Mouse (Mus musculus) heart, adult 8-10 months (tissue): ENCODE measurements around the gene Casc4. TPM values are rescaled to one million over a fixed set of nuclear protein-coding genes. Genes with fewer than 3 reads are reported as not detected.

Source experiments
- DNase-seq: peaks from one replicate; pipeline ENCODE4 v3.0.0; 2022; ENCODE audit warnings: low spot score
- total RNA-seq, 4 experiments: library from RNA; stranded (reverse); gene quantifications; 2 replicates each; pipeline ENCODE4 v1.2.4; 2022

Gene Casc4
- total RNA-seq: 10 to 100 TPM in 3 of 4 experiments, 1 to 10 TPM in 1; 8.7 to 11.5 (median 10.5) TPM

GRCm38 (mm10) chr2:121866632-121867050 lies at the start of gene Casc4:
Gene Casc4, plus strand, starts transcription at chr2:121866970.
- DNase-seq: peak; percentile 38

GRCm38 (mm10) chr2:121821787-121822186 lies 45.0 kb upstream of the Casc4 start:
- DNase-seq: no peak

GRCm38 (mm10) chr2:121824653-121825052 lies 42.1 kb upstream of the Casc4 start:
- DNase-seq: no peak

GRCm38 (mm10) chr2:121826189-121826588 lies 40.6 kb upstream of the Casc4 start:
- no peak for DNase-seq

GRCm38 (mm10) chr2:121828411-121828810 lies 38.4 kb upstream of the Casc4 start:
- no peak for DNase-seq

- DNase-seq: peak; percentile 49
These were observed 34.3 kb upstream of the Casc4 start for GRCm38 (mm10) chr2:121832484-121832894.

GRCm38 (mm10) chr2:121834926-121835325 lies 31.8 kb upstream of the Casc4 start:
- no peak for DNase-seq

GRCm38 (mm10) chr2:121841453-121841852 lies 25.3 kb upstream of the Casc4 start:
- no peak for DNase-seq

- DNase-seq: no peak
These were observed 24.5 kb upstream of the Casc4 start for GRCm38 (mm10) chr2:121842249-121842648.

- DNase-seq: no peak
These were observed 20.7 kb upstream of the Casc4 start for GRCm38 (mm10) chr2:121846050-121846449.

GRCm38 (mm10) chr2:121852045-121852444 lies 14.7 kb upstream of the Casc4 start:
- DNase-seq: no peak

- DNase-seq: no peak
These were observed 12.8 kb upstream of the Casc4 start for GRCm38 (mm10) chr2:121853974-121854373.

- DNase-seq: no peak
These were observed 7.3 kb upstream of the Casc4 start for GRCm38 (mm10) chr2:121859380-121859980.

GRCm38 (mm10) chr2:121866071-121866601 lies 634 bp upstream of the Casc4 start:
- no peak for DNase-seq

- peak; percentile 3 for DNase-seq
These were observed 520 bp downstream of the Casc4 start for GRCm38 (mm10) chr2:121867051-121867928.

GRCm38 (mm10) chr2:121879506-121879905 lies 12.7 kb downstream of the Casc4 start:
- DNase-seq: no peak

- no peak for DNase-seq
These were observed 18.8 kb downstream of the Casc4 start for GRCm38 (mm10) chr2:121885509-121886106.

GRCm38 (mm10) chr2:121886406-121886805 lies 19.6 kb downstream of the Casc4 start:
- no peak for DNase-seq

- no peak for DNase-seq
These were observed 22.1 kb downstream of the Casc4 start for GRCm38 (mm10) chr2:121888720-121889497.

- DNase-seq: no peak
These were observed 28.5 kb downstream of the Casc4 start for GRCm38 (mm10) chr2:121895261-121895660.

GRCm38 (mm10) chr2:121896825-121897224 lies 30.1 kb downstream of the Casc4 start:
- DNase-seq: no peak
